Mouse (Mus musculus) kidney, adult 2 months (tissue): ENCODE results near the gene Ctsc.

Experiments
- CTCF ChIP-seq: fragments of 200-500 bp; conservative IDR thresholded peaks from 2 replicates; pipeline ENCODE4 v1.5.1; 2011; ENCODE audit warnings: low read depth, mild to moderate bottlenecking, control low read depth, low read length, moderate library complexity, mixed read lengths; ENCODE audit not compliant: insufficient read depth, insufficient read length
- POLR2A ChIP-seq: fragments of 200-500 bp; IDR thresholded peaks from one replicate; pipeline ENCODE4 v1.6.1; 2011; ENCODE audit warnings: low read depth, low read length, control low read depth

GRCm38 (mm10) chr7:88230121-88230520 lies 47.8 kb upstream of the Ctsc start:
- TF ChIP-seq CTCF (no peak), POLR2A (no peak)
